In the genomic region with DNA sequence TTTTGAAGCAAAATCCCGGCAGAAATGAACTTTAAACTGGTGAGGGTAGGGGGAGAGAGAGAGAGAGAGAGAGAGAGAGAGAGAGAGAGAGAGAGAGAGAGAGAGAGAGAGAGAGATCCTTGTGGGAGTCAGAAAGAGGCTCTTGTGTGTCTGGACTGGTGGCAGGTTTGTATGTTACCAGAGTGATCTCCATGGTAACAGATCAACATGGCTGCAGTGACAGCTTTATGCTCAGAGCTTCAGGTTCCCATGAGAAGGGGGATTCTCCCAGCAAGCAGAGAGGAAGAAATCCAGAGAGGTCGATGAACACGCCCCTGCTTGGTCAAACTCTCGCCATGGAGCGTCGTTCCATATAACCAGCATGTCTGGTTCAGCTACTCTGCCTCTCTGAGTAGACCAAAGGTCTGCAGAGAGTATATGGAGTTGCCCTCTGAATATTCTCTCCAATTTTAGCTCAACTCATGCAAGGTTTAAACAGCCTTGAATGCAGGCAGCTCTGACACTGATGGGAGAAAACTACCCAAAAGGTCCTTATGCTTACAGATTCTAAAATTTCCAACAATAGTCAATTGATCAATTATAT, we compare ENCODE assay signal across 8 mouse cellular contexts.
DNase-seq lines count a peak whose midpoint lies in the region; ATAC-seq lines count a peak whose summit lies in the region.

No protein-coding gene starts in this region.

- no peaks in the 10 kb centered on the region for H3K9me3 ChIP-seq in forebrain, embryonic 11.5 days (ENCODE audit: control insufficient read depth, low read length)
- H3K9me3 ChIP-seq in forebrain, embryonic 10.5 days = no peaks in the 10 kb centered on the region
- no peaks in the 10 kb centered on the region for H3K9me3 ChIP-seq in neural tube, embryonic 11.5 days (ENCODE audit: control insufficient read depth, low read length)
- no peaks in the 10 kb centered on the region for H3K9me3 ChIP-seq in hindbrain, embryonic 16.5 days (ENCODE audit: control insufficient read depth, low read length)
- H3K9me3 ChIP-seq in neural tube, embryonic 14.5 days (ENCODE audit: control insufficient read depth, low read length) = no peaks in the 10 kb centered on the region

- WGBS in forebrain, embryonic 11.5 days = 77% methylated on average over 6 of the region's 6 CpGs
- 82% methylated on average over 6 of the region's 6 CpGs for WGBS in forebrain, embryonic 10.5 days
- WGBS in neural tube, embryonic 11.5 days = 40% methylated on average over 6 of the region's 6 CpGs
- 29% methylated on average over 6 of the region's 6 CpGs for WGBS in hindbrain, embryonic 16.5 days
- 17% methylated on average over 6 of the region's 6 CpGs for WGBS in neural tube, embryonic 14.5 days

- no peaks in the 10 kb centered on the region for H3K36me3 ChIP-seq in forebrain, embryonic 11.5 days (ENCODE audit: control insufficient read depth, insufficient read depth, low read length)
- H3K36me3 ChIP-seq in forebrain, embryonic 10.5 days (replicated peaks) = peaks cover 18% of the 10 kb centered on the region
- H3K36me3 ChIP-seq in neural tube, embryonic 11.5 days (ENCODE audit: control insufficient read depth, insufficient read depth, low read length) = no peaks in the 10 kb centered on the region
- no peaks in the 10 kb centered on the region for H3K36me3 ChIP-seq in hindbrain, embryonic 16.5 days (ENCODE audit: control insufficient read depth, insufficient read depth, low read length)
- no peaks in the 10 kb centered on the region for H3K36me3 ChIP-seq in neural tube, embryonic 14.5 days (ENCODE audit: control insufficient read depth, insufficient read depth, low read length)

- peaks cover 4% of the 10 kb centered on the region; the same call in 1 of the 2 replicates for H3K4me1 ChIP-seq in forebrain, embryonic 11.5 days (replicated peaks; ENCODE audit: control insufficient read depth, insufficient read depth, low read length)
- peaks cover 32% of the 10 kb centered on the region for H3K4me1 ChIP-seq in forebrain, embryonic 10.5 days
- H3K4me1 ChIP-seq in neural tube, embryonic 11.5 days (ENCODE audit: control insufficient read depth, insufficient read depth, low read length) = peaks cover 19% of the 10 kb centered on the region
- peaks cover 22% of the 10 kb centered on the region for H3K4me1 ChIP-seq in hindbrain, embryonic 16.5 days (ENCODE audit: control insufficient read depth, insufficient read depth, low read depth, low read length)
- H3K4me1 ChIP-seq in neural tube, embryonic 14.5 days (ENCODE audit: control insufficient read depth, insufficient read depth, low read length) = peaks cover 19% of the 10 kb centered on the region

- no peaks in the 10 kb centered on the region for H3K27me3 ChIP-seq in forebrain, embryonic 11.5 days (ENCODE audit: control insufficient read depth, insufficient read depth, low read length)
- no peaks in the 10 kb centered on the region for H3K27me3 ChIP-seq in forebrain, embryonic 10.5 days (ENCODE audit: poor library complexity, severe bottlenecking)
- H3K27me3 ChIP-seq in neural tube, embryonic 11.5 days (ENCODE audit: control insufficient read depth, insufficient read depth, low read length) = no peaks in the 10 kb centered on the region
- no peaks in the 10 kb centered on the region for H3K27me3 ChIP-seq in hindbrain, embryonic 16.5 days (replicated peaks; ENCODE audit: control insufficient read depth, insufficient read depth, low read length)
- no peaks in the 10 kb centered on the region for H3K27me3 ChIP-seq in neural tube, embryonic 14.5 days (ENCODE audit: control insufficient read depth, insufficient read depth, low read length)

- no peak overlapping the region for H3K4me2 ChIP-seq in forebrain, embryonic 11.5 days (ENCODE audit: low read depth, low read length, severe bottlenecking)
- no peak overlapping the region for H3K4me2 ChIP-seq in neural tube, embryonic 11.5 days (ENCODE audit: low read depth)
- no peak overlapping the region for H3K4me2 ChIP-seq in hindbrain, embryonic 16.5 days (ENCODE audit: low read length)
- H3K4me2 ChIP-seq in neural tube, embryonic 14.5 days (ENCODE audit: low read depth, low read length) = no peak overlapping the region

- peak; percentile 60; the same call in 1 of the 2 replicates for ATAC-seq in forebrain, embryonic 11.5 days (replicated peaks; ENCODE audit: low FRiP score)
- peak; percentile 69 for ATAC-seq in neural tube, embryonic 11.5 days (ENCODE audit: insufficient read depth, low FRiP score, low TSS enrichment)
- ATAC-seq in hindbrain, embryonic 16.5 days = peak; percentile 81
- ATAC-seq in neural tube, embryonic 14.5 days (ENCODE audit: low read depth) = peak; percentile 73

- no peak for DNase-seq in forebrain, embryonic 11.5 days (ENCODE audit: low spot score)
- no peak for DNase-seq in forebrain, embryonic 10.5 days (ENCODE audit: extremely low spot score, low spot score)
- DNase-seq in neural tube, embryonic 11.5 days (ENCODE audit: low spot score) = no peak
- no peak for DNase-seq in neural tube, embryonic 10.5 days (ENCODE audit: extremely low spot score, low spot score)
- no peak for DNase-seq in cerebellum, postnatal 4 days (ENCODE audit: low spot score in 2 of 2)
- DNase-seq in natural killer cell, adult 2 months (ENCODE audit: low spot score in 2 of 2) = no peak

- H3K9ac ChIP-seq in forebrain, embryonic 11.5 days (ENCODE audit: low read length) = no peak overlapping the region
- H3K9ac ChIP-seq in neural tube, embryonic 11.5 days (ENCODE audit: low read length) = no peak overlapping the region
- H3K9ac ChIP-seq in hindbrain, embryonic 16.5 days (ENCODE audit: low read depth, low read length) = no peak overlapping the region
- H3K9ac ChIP-seq in neural tube, embryonic 14.5 days (replicated peaks; ENCODE audit: low read depth, low read length) = no peak overlapping the region

- no peak overlapping the region for H3K4me3 ChIP-seq in forebrain, embryonic 11.5 days (ENCODE audit: low read depth, low read length)
- no peak overlapping the region for H3K4me3 ChIP-seq in forebrain, embryonic 10.5 days
- no peak overlapping the region for H3K4me3 ChIP-seq in neural tube, embryonic 11.5 days (ENCODE audit: low read depth, low read length)
- no peak overlapping the region for H3K4me3 ChIP-seq in hindbrain, embryonic 16.5 days (ENCODE audit: low read length)
- H3K4me3 ChIP-seq in neural tube, embryonic 14.5 days (ENCODE audit: low read depth, low read length) = no peak overlapping the region

- H3K27ac ChIP-seq in forebrain, embryonic 11.5 days (ENCODE audit: low read depth, low read length) = no peak overlapping the region
- no peak overlapping the region for H3K27ac ChIP-seq in forebrain, embryonic 10.5 days
- H3K27ac ChIP-seq in neural tube, embryonic 11.5 days (ENCODE audit: low read depth, low read length) = no peak overlapping the region
- no peak overlapping the region for H3K27ac ChIP-seq in hindbrain, embryonic 16.5 days (ENCODE audit: low read depth, low read length)
- H3K27ac ChIP-seq in neural tube, embryonic 14.5 days (ENCODE audit: low read depth, low read length) = no peak overlapping the region; the same call in 1 of the 2 replicates
